In genomic region chr4:82439813-82440212, GRCm38 (mm10) we compare ENCODE assay signal across 21 mouse cellular contexts.
A peak's percentile ranks its signal among the peaks of the same experiment; 100 is the strongest.
DNase-seq lines count a peak whose midpoint lies in the region; ATAC-seq and TF ChIP-seq lines count a peak whose summit lies in the region.
"Had no signal": no experiment of that assay in that cellular context is flagged by ENCODE, and none has a peak within 500 bp of the region (broad histone marks: within the 10 kb centered on the region; RNA-seq: fewer than 3 reads in every experiment).

No protein-coding gene starts in this region.

- no peak for DNase-seq in forebrain, postnatal 0 days
- DNase-seq in heart, embryonic 10.5 days (ENCODE audit: low spot score) = no peak
- no peak for DNase-seq in left cerebral cortex, adult 2 months (ENCODE audit: extremely low spot score in 1 of 2, low spot score in 2 of 2)
- DNase-seq in left cerebral cortex, postnatal 36 days (ENCODE audit: low spot score in 2 of 2) = no peak
- DNase-seq in stomach, postnatal 0 days (ENCODE audit: low spot score) = no peak
- DNase-seq: adrenal gland, adult 8-10 months; cerebellum, adult 9-10 months; gastrocnemius, postnatal 14 days; kidney, postnatal 10 days; thymus, postnatal 36 days had no signal

- no peak overlapping the region for H3K4me3 ChIP-seq in forebrain, embryonic 15.5 days
- H3K4me3 ChIP-seq in forebrain, postnatal 0 days (ENCODE audit: low read depth, low read length) = no peak overlapping the region
- no peak overlapping the region for H3K4me3 ChIP-seq in heart, embryonic 16.5 days (ENCODE audit: low read length)
- H3K4me3 ChIP-seq in heart, embryonic 10.5 days = no peak overlapping the region
- no peak overlapping the region for H3K4me3 ChIP-seq in left cerebral cortex, adult 2 months
- H3K4me3 ChIP-seq in stomach, embryonic 14.5 days (ENCODE audit: low read depth, low read length) = no peak overlapping the region
- no peak overlapping the region for H3K4me3 ChIP-seq in stomach, postnatal 0 days (ENCODE audit: low read depth, low read length)
- H3K4me3 ChIP-seq: embryonic facial prominence, embryonic 10.5 days; hindbrain, embryonic 15.5 days; intestine, embryonic 15.5 days; limb, embryonic 10.5 days; liver, embryonic 12.5 days had no signal

- no peaks in the 10 kb centered on the region for H3K9me3 ChIP-seq in forebrain, embryonic 15.5 days
- no peaks in the 10 kb centered on the region for H3K9me3 ChIP-seq in forebrain, postnatal 0 days (ENCODE audit: low read length)
- no peaks in the 10 kb centered on the region for H3K9me3 ChIP-seq in heart, embryonic 16.5 days (replicated peaks; ENCODE audit: control insufficient read depth, low read length)
- H3K9me3 ChIP-seq in heart, embryonic 10.5 days = no peaks in the 10 kb centered on the region
- H3K9me3 ChIP-seq in stomach, embryonic 14.5 days (ENCODE audit: control insufficient read depth, low read depth, low read length) = no peaks in the 10 kb centered on the region
- H3K9me3 ChIP-seq in stomach, postnatal 0 days (ENCODE audit: control insufficient read depth, low read length) = no peaks in the 10 kb centered on the region
- H3K9me3 ChIP-seq: embryonic facial prominence, embryonic 10.5 days; hindbrain, embryonic 15.5 days; intestine, embryonic 15.5 days; limb, embryonic 10.5 days; liver, embryonic 12.5 days had no signal

- no peak for TF ChIP-seq EP300 in stomach, postnatal 0 days (optimal IDR thresholded peaks at IDR 0.05)

- H3K4me2 ChIP-seq in forebrain, embryonic 15.5 days (replicated peaks) = no peak overlapping the region
- no peak overlapping the region for H3K4me2 ChIP-seq in forebrain, postnatal 0 days (ENCODE audit: low read depth)
- H3K4me2 ChIP-seq in heart, embryonic 16.5 days (ENCODE audit: low read depth, low read length) = peak overlapping the region; percentile 6; the same call in 1 of the 2 replicates
- no peak overlapping the region for H3K4me2 ChIP-seq in stomach, embryonic 14.5 days (replicated peaks; ENCODE audit: low read depth, low read length)
- no peak overlapping the region for H3K4me2 ChIP-seq in stomach, postnatal 0 days (replicated peaks; ENCODE audit: low read depth)
- H3K4me2 ChIP-seq: heart, embryonic 11.5 days; hindbrain, embryonic 15.5 days; intestine, embryonic 15.5 days; liver, embryonic 12.5 days; midbrain, embryonic 11.5 days had no signal

- H3K27me3 ChIP-seq in forebrain, embryonic 15.5 days = no peaks in the 10 kb centered on the region
- H3K27me3 ChIP-seq in forebrain, postnatal 0 days (ENCODE audit: insufficient read depth, low read length) = no peaks in the 10 kb centered on the region
- no peaks in the 10 kb centered on the region for H3K27me3 ChIP-seq in heart, embryonic 16.5 days (ENCODE audit: control insufficient read depth, insufficient read depth, low read length)
- no peaks in the 10 kb centered on the region for H3K27me3 ChIP-seq in heart, embryonic 10.5 days (ENCODE audit: insufficient read depth, poor library complexity, severe bottlenecking)
- no peaks in the 10 kb centered on the region for H3K27me3 ChIP-seq in stomach, embryonic 14.5 days (ENCODE audit: control insufficient read depth, insufficient read depth, low read length)
- H3K27me3 ChIP-seq in stomach, postnatal 0 days (ENCODE audit: control insufficient read depth, insufficient read depth, low read length) = no peaks in the 10 kb centered on the region
- H3K27me3 ChIP-seq: hindbrain, embryonic 15.5 days; intestine, embryonic 15.5 days; liver, embryonic 12.5 days had no signal

- intact Hi-C loops in left cerebral cortex, adult 2 months (cut with DNase I) = loop anchor here (5.0 kb wide), 2 partner anchors 57 to 78 kb away; no protein-coding TSS in a partner anchor
- intact Hi-C loops in left cerebral cortex, postnatal 36 days (cut with DNase I) = no loop called here

- H3K9ac ChIP-seq in forebrain, embryonic 15.5 days (replicated peaks) = no peak overlapping the region
- H3K9ac ChIP-seq in forebrain, postnatal 0 days = no peak overlapping the region
- H3K9ac ChIP-seq in heart, embryonic 16.5 days (ENCODE audit: low read length) = no peak overlapping the region; the same call in 1 of the 2 replicates
- no peak overlapping the region for H3K9ac ChIP-seq in stomach, embryonic 14.5 days (replicated peaks; ENCODE audit: low read depth, low read length)
- H3K9ac ChIP-seq in stomach, postnatal 0 days (ENCODE audit: low read length) = no peak overlapping the region
- H3K9ac ChIP-seq: hindbrain, embryonic 15.5 days; intestine, embryonic 15.5 days; liver, embryonic 12.5 days had no signal

- H3K4me1 ChIP-seq in forebrain, embryonic 15.5 days = peaks cover 87% of the 10 kb centered on the region
- H3K4me1 ChIP-seq in forebrain, postnatal 0 days (ENCODE audit: insufficient read depth) = peaks cover 26% of the 10 kb centered on the region
- H3K4me1 ChIP-seq in heart, embryonic 16.5 days (ENCODE audit: control insufficient read depth, insufficient read depth, low read length) = peaks cover 72% of the 10 kb centered on the region
- peaks cover 69% of the 10 kb centered on the region for H3K4me1 ChIP-seq in heart, embryonic 10.5 days
- H3K4me1 ChIP-seq in stomach, embryonic 14.5 days (ENCODE audit: control insufficient read depth, insufficient read depth, low read length) = peaks cover 70% of the 10 kb centered on the region
- H3K4me1 ChIP-seq in stomach, postnatal 0 days (replicated peaks; ENCODE audit: control insufficient read depth, insufficient read depth) = peaks cover 17% of the 10 kb centered on the region; the same call in 1 of the 2 replicates

- no peak for TF ChIP-seq CTCF in forebrain, postnatal 0 days (IDR thresholded peaks at IDR 0.05; ENCODE audit: low read depth)
- TF ChIP-seq CTCF in left cerebral cortex, adult 2 months (IDR thresholded peaks at IDR 0.05) = no peak
- no peak for TF ChIP-seq CTCF in stomach, postnatal 0 days (IDR thresholded peaks at IDR 0.05; ENCODE audit: low read depth)

- no peaks in the 10 kb centered on the region for H3K36me3 ChIP-seq in forebrain, embryonic 15.5 days
- no peaks in the 10 kb centered on the region for H3K36me3 ChIP-seq in forebrain, postnatal 0 days (ENCODE audit: insufficient read depth)
- no peaks in the 10 kb centered on the region for H3K36me3 ChIP-seq in heart, embryonic 16.5 days (ENCODE audit: control insufficient read depth, insufficient read depth)
- no peaks in the 10 kb centered on the region for H3K36me3 ChIP-seq in heart, embryonic 10.5 days
- no peaks in the 10 kb centered on the region for H3K36me3 ChIP-seq in stomach, embryonic 14.5 days (ENCODE audit: control insufficient read depth, insufficient read depth, low read length)
- H3K36me3 ChIP-seq in stomach, postnatal 0 days (ENCODE audit: control insufficient read depth, insufficient read depth, low read length) = peaks cover 2% of the 10 kb centered on the region; the same call in 1 of the 2 replicates
- H3K36me3 ChIP-seq: embryonic facial prominence, embryonic 10.5 days; hindbrain, embryonic 15.5 days; intestine, embryonic 15.5 days; limb, embryonic 10.5 days; liver, embryonic 12.5 days had no signal

- no peak; the same call in 1 of the 2 replicates for ATAC-seq in forebrain, embryonic 15.5 days (replicated peaks)
- no peak for ATAC-seq in forebrain, postnatal 0 days
- no peak for ATAC-seq in heart, embryonic 16.5 days (replicated peaks; ENCODE audit: extremely low read depth, insufficient read depth, low FRiP score)
- peak; percentile 31; the same call in 1 of the 2 replicates for ATAC-seq in stomach, embryonic 14.5 days (ENCODE audit: insufficient number of reproducible peaks, insufficient read depth, low FRiP score, low read depth)
- ATAC-seq in stomach, postnatal 0 days (ENCODE audit: low FRiP score, low TSS enrichment) = no peak
- ATAC-seq: intestine, embryonic 15.5 days; liver, embryonic 12.5 days had no signal

- 51% methylated on average over 8 of the region's 8 CpGs for WGBS in forebrain, embryonic 15.5 days
- 39% methylated on average over 8 of the region's 8 CpGs for WGBS in forebrain, postnatal 0 days
- WGBS in heart, embryonic 16.5 days = 53% methylated on average over 8 of the region's 8 CpGs
- 70% methylated on average over 8 of the region's 8 CpGs for WGBS in heart, embryonic 10.5 days
- 31% methylated on average over 8 of the region's 8 CpGs for WGBS in stomach, embryonic 14.5 days
- WGBS in stomach, postnatal 0 days = 38% methylated on average over 8 of the region's 8 CpGs

- H3K27ac ChIP-seq in forebrain, embryonic 15.5 days (replicated peaks) = peak overlapping the region; percentile 9; the same call in 1 of the 2 replicates
- H3K27ac ChIP-seq in forebrain, postnatal 0 days (ENCODE audit: low read depth, low read length) = no peak overlapping the region
- peak overlapping the region; percentile 73 for H3K27ac ChIP-seq in heart, embryonic 16.5 days (ENCODE audit: low read length)
- no peak overlapping the region for H3K27ac ChIP-seq in heart, embryonic 10.5 days
- H3K27ac ChIP-seq in left cerebral cortex, adult 2 months = peak overlapping the region; percentile 20; the same call in 1 of the 2 replicates
- no peak overlapping the region; the same call in 1 of the 2 replicates for H3K27ac ChIP-seq in stomach, embryonic 14.5 days (ENCODE audit: low read length)
- H3K27ac ChIP-seq in stomach, postnatal 0 days (replicated peaks) = no peak overlapping the region; the same call in 1 of the 2 replicates
- H3K27ac ChIP-seq: embryonic facial prominence, embryonic 10.5 days; hindbrain, embryonic 15.5 days; intestine, embryonic 15.5 days; limb, embryonic 10.5 days; liver, embryonic 12.5 days; macrophage had no signal

Comparison
In these comparisons a context has a peak if more than half of its experiments do, and no peak if none do; other contexts are left out.
1. H3K27ac ChIP-seq: peak in forebrain, embryonic 15.5 days (single experiment), heart, embryonic 16.5 days (single experiment) and left cerebral cortex, adult 2 months (single experiment); none in forebrain, postnatal 0 days (single experiment), heart, embryonic 10.5 days (single experiment), stomach, embryonic 14.5 days (single experiment) and stomach, postnatal 0 days (single experiment).